Mouse (Mus musculus): ENCODE measurements around the gene Lmtk2.

DNA sequence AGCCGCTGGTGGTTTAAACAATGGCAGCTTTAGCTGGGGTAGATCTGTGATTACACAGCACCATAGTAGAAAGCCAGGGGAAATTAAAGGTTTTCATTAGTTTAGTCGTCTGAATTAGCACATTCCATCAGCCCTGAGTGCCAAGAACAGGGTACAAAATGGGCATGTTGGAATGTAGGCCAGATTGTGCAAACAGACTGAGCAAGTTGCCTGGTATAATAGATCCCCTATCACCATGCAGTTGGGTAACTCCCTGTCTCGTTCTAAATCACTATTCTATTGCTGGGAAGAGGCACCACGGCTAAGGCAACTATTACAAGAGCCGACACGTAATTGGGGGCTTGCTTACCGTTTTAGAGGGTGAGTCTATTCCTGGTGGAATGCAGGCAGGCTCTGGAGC lies 134.5 kb downstream of the Lmtk2 start:
- TF ChIP-seq CTCF (IDR thresholded peaks at IDR 0.05; ENCODE audit: low read depth) (no peak), EP300 (IDR thresholded peaks at IDR 0.05; ENCODE audit: low read depth) (no peak)
